Mouse (Mus musculus): Measurements from ENCODE around the gene Maml1.

Gene Maml1

GRCm38 (mm10) chr11:50280053-50280452 lies 12.1 kb downstream of the Maml1 start:
- DNase-seq (ENCODE audit: low spot score in 2 of 2): no peak

DNA sequence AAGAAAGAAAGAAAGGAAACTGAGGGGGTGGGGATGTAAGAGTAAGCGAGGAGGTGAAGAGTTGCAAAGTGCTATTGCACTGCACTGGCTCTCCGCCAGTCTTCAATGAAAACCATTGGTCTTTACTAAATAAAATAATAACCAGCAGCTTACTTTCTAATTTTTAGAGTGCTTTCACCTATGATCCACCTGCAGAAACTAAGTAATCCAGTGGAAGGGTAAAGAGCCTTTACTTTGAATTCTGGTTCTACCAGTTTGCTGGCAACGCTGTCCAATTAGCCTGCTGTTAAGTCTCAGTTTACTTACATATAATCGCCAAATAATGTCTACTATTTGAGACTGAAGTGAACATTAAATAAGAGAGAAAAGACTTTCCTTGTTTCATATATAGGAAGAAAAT lies 13.1 kb downstream of the Maml1 start:
- no peak for DNase-seq (ENCODE audit: low spot score in 2 of 2)

DNA sequence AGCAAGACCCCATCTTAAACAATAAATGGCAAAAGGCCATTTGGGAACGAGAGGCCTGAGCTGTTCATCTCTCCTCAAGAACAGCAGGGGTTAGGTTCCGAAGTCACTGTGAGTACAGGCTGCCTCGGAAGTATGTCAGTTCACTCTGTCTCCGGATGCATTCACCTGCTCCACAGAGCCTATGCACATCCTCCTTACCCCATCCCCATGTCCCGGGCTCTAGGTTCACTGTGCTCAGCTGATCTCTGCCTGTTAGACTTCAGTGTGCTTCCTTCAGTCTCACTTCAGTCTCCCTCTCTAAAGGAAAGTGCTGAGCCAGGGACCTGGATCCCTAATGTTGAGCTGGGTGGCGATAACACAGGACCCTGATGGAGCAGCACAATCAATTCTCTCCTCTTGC lies 14.4 kb downstream of the Maml1 start:
- no peak for DNase-seq (ENCODE audit: low spot score in 2 of 2)

DNA sequence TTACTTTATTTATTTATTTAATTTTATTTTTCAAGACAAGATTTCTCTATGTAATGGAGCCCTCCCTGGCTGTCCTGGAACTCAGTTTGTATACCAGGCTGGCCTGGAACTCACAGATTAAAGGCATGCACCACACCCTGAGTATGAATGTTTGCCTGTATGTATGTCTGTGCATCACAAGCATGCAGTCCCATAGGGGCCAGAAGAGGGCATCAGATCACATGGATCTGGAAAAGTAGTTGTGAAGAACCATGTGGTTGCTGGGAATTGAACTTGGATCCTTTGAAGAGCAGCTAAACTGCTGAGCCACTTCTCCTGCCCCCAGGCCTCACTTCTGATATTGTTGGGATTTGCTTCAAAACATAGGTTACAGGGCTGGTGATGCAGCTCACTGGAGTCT lies 15.1 kb downstream of the Maml1 start:
- no peak for DNase-seq (ENCODE audit: low spot score in 2 of 2)

- DNase-seq (ENCODE audit: low spot score in 2 of 2): no peak
Measured at GRCm38 (mm10) chr11:50275568-50276151, 16.5 kb downstream of the Maml1 start.

- no peak for DNase-seq (ENCODE audit: low spot score in 2 of 2)
Measured at GRCm38 (mm10) chr11:50275077-50275476, 17.0 kb downstream of the Maml1 start.

- no peak for DNase-seq (ENCODE audit: low spot score in 2 of 2)
Measured at GRCm38 (mm10) chr11:50272819-50273218, 19.3 kb downstream of the Maml1 start.

GRCm38 (mm10) chr11:50269885-50270284 lies 22.2 kb downstream of the Maml1 start:
- DNase-seq (ENCODE audit: low spot score in 2 of 2): no peak

- no peak for DNase-seq (ENCODE audit: low spot score in 2 of 2)
Measured at GRCm38 (mm10) chr11:50269163-50269562, 22.9 kb downstream of the Maml1 start.

- DNase-seq (ENCODE audit: low spot score in 2 of 2): no peak
Measured at GRCm38 (mm10) chr11:50266997-50267396, 25.1 kb downstream of the Maml1 start.

GRCm38 (mm10) chr11:50265931-50266330 lies 26.2 kb downstream of the Maml1 start:
- no peak for DNase-seq (ENCODE audit: low spot score in 2 of 2)

GRCm38 (mm10) chr11:50263198-50263597 lies 28.9 kb downstream of the Maml1 start:
- DNase-seq (ENCODE audit: low spot score in 2 of 2): no peak

- no peak for DNase-seq (ENCODE audit: low spot score in 2 of 2)
Measured at GRCm38 (mm10) chr11:50262020-50262419, 30.1 kb downstream of the Maml1 start.

GRCm38 (mm10) chr11:50258310-50258709 lies 33.8 kb downstream of the Maml1 start:
- no peak for DNase-seq (ENCODE audit: low spot score in 2 of 2)

DNA sequence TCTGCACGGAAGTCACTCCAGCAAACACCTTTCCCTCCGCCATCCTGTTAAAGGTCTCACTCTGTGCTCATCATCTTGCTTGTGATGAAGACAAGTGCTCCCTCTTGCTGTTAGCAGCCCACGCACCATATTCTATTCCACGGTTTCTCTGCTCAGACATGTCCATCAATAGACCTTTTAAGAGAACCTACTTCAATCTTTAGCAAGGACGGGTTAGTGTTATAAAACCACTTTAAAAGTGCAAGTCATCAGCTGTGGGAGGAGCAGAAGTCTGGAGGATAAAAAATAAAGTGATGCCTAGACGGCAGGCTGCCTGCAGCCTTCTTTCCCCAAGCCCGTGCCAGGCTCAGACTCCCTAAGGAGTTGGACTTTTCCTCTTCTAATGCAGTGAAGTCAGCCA lies 35.5 kb downstream of the Maml1 start:
- no peak for DNase-seq (ENCODE audit: low spot score in 2 of 2)

DNA sequence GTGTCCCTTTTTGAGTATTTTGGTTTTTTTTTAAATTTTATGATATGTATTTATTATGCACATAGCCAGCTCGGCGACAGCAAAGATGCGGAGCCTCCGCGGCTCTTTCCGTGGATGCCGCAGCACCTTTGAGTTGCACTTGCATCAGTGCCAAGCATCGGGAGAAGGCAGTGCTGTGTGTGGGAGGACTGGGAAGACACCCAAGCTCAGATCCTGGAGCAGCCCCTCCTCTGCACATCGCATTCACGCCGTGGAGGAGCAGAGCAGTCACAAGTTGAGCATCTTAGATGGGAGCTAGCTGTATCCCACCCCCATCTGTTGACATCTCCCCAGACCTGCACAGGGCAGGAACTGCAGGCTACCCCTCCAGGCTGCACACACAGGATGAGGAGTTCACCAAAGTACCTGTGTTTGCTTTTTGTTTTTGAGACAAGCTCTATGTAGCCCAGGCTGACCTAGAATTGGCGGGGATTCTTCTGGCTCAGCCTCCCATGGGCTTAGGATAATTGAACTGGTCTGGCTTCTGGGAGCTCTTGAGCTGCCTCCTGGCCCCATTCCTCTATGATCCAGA lies 38.0 kb downstream of the Maml1 start:
- peak; percentile 59 to 65 for DNase-seq (ENCODE audit: low spot score in 2 of 2)

DNA sequence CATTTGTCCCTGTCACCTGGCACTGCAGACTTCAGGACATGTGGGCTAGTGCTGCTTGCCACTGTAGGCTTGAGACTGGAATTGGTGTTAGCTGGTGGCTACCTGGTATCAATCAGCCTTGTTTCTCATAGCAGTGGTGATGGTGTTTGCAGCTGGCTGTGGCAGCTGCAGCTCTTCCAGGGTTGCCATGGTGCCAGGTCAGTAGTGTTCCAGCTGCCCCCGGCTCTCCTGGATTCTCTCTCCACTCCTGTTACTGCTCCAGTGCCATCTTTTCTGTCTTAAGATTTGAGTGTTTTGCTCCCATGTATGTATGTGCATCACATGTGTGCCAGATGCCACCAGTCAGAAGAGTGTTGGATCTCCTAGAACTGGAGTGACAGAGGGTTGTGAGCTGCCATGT lies 38.7 kb downstream of the Maml1 start:
- DNase-seq (ENCODE audit: low spot score in 2 of 2): no peak

DNA sequence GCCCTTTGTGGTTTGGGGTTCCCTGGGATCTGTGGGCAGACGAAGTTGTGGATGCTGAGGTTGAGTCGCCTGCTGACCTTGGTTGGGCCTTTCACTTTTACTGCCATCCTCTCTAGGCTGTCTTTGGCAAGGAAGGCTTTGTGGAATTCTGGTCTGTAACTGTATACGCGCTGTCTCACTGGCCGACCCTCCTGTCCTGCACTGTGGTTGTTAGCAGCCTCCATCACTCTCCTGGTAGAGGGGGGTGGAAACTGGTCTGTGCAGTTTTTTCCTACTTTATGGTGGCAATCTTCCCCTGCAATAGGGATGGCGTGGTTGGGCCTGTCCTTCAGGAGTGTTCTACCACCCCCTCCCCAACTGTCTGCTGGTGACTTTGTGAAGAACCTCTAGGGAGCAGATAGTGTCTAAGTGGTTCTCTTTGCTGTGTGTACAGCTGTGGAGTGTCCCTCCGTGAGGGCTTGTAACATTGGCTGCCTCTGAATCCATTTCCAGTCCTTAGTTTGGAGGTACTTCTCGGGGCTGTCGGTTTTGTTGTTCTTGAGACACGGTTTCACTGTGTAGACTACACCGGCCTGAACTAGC lies 39.3 kb downstream of the Maml1 start:
- DNase-seq (ENCODE audit: low spot score in 2 of 2): no peak

DNA sequence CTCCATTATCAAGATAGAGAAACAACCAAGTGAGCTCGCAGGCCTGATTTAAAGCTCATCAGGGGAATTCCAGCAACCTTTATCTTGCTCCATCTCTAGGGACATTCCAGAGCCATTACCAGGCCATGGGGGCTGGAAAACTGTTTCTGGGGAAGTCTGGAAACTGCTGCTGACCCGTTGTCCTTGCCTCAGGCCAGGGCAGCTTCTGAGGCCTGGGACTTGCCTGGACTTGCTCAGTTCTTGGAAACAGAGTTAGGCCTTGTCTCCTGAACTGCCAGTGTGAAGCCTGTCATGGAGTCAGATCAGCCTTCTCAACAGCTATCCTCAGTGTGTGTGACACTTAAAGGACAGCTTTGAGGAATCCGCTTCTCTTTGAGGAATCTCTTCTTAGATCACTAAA lies 39.9 kb downstream of the Maml1 start:
- DNase-seq (ENCODE audit: low spot score in 2 of 2): no peak

DNA sequence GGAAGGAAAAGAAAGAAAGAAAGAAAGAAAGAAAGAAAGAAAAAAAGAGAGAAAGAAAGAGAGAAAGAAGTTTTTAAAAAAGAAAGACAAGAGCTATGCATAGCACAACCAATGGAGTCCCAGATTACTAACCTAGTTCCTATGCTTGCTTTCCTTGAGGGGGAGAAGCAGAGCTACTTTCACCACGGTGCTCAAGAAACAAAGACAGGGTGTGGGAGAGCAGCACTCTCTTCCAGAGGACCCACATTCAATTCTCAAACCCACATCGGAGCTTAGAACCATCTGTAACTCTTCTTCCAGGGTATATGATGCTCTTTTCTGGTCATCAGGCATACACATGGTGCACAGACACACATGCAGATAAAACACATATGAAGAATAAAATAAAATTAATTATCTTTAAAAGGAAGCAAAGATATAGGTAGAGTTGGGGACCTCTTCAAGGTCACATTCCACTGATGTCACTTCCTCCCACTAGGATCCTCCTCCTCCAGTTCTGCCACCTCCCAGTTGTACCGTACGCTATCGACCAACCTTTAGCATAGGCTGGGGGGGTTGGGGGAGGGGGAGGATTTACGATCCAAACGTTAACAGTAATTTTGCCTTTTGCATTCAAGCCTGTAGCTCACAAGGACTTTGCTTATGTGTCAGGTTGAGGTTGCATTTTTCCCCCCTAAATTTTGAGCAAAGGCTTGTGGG lies 43.5 kb downstream of the Maml1 start:
- no peak for DNase-seq (ENCODE audit: low spot score in 2 of 2)

GRCm38 (mm10) chr11:50245269-50245668 lies 46.8 kb downstream of the Maml1 start:
- DNase-seq (ENCODE audit: low spot score in 2 of 2): no peak

DNA sequence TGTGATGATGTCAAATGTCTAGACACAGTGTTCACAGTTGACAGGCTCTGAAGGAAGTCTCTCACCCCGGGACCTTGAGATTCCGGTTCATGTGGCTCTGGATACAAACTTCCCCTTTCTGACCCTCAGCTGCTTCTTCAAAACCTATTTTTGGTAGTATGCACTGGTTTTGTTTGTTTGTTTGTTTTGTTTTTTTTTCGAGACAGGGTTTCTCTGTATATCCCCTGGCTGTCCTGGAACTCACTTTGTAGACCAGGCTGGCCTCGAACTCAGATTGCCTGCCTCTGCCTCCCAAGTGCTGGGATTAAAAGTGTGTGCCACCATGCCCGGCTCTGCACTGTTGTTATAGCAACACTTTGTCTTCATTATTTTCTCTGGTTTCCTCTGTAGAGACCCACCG lies 48.2 kb downstream of the Maml1 start:
- DNase-seq (ENCODE audit: low spot score in 2 of 2): no peak
